31 mouse cellular contexts compared by ENCODE assay signal in genomic region chr7:43860411-43860810, GRCm38 (mm10). TPM values are rescaled to one million over a fixed set of nuclear protein-coding genes. Genes with fewer than 3 reads are reported as not detected.
DNase-seq lines count a peak whose midpoint lies in the region; ATAC-seq lines count a peak whose summit lies in the region.
"Had no signal": no experiment of that assay in that cellular context is flagged by ENCODE, and none has a peak within 500 bp of the region (broad histone marks: within the 10 kb centered on the region; RNA-seq: fewer than 3 reads in every experiment).

No protein-coding gene starts in this region.

- WGBS in heart, embryonic 10.5 days, result 82% methylated on average over 8 of the region's 8 CpGs
- WGBS in kidney, embryonic 15.5 days, result 49% methylated on average over 8 of the region's 8 CpGs

- H3K4me3 ChIP-seq in heart, embryonic 10.5 days, result no peak overlapping the region
- H3K4me3 ChIP-seq in kidney, embryonic 15.5 days (replicated peaks), result no peak overlapping the region
- H3K4me3 ChIP-seq: embryonic facial prominence, embryonic 12.5 days; forebrain, embryonic 13.5 days; heart, embryonic 12.5 days; limb, embryonic 13.5 days; liver, embryonic 12.5 days; midbrain, embryonic 10.5 days had no signal

- no peak overlapping the region for H3K27ac ChIP-seq in heart, embryonic 10.5 days
- H3K27ac ChIP-seq in kidney, embryonic 15.5 days, result no peak overlapping the region
- H3K27ac ChIP-seq: embryonic facial prominence, embryonic 12.5 days; forebrain, embryonic 13.5 days; limb, embryonic 13.5 days; liver, embryonic 12.5 days; midbrain, embryonic 10.5 days had no signal

- peak; percentile 54 for DNase-seq in heart, embryonic 10.5 days (ENCODE audit: low spot score)
- DNase-seq in heart, adult 8-10 months (ENCODE audit: low spot score), result no peak
- DNase-seq in kidney, adult 9 months, result no peak
- DNase-seq in R1 (ENCODE audit: low read depth, low spot score), result peak; percentile 49
- DNase-seq in retina, embryonic 14.5 days (ENCODE audit: low spot score), result peak; percentile 41
- DNase-seq in embryo, embryonic 10 days (ENCODE audit: low spot score), result no peak
- DNase-seq: adrenal gland, postnatal 36 days; cerebellum, adult 11-12 months; cerebellum, postnatal 10 days; heart, postnatal 10 days; kidney, adult 11 months; lung, adult 18-20 months; lung, postnatal 10 days; thymus, adult 2 months; thymus, postnatal 4 days had no signal

- H3K9ac ChIP-seq in kidney, embryonic 15.5 days, result no peak overlapping the region
- H3K9ac ChIP-seq: embryonic facial prominence, embryonic 12.5 days; forebrain, embryonic 13.5 days; heart, embryonic 12.5 days; limb, embryonic 13.5 days; liver, embryonic 12.5 days had no signal

- no peak overlapping the region for H3K4me2 ChIP-seq in kidney, embryonic 15.5 days
- H3K4me2 ChIP-seq: embryonic facial prominence, embryonic 12.5 days; forebrain, embryonic 13.5 days; heart, embryonic 12.5 days; limb, embryonic 13.5 days; liver, embryonic 12.5 days had no signal

- H3K9me3 ChIP-seq in heart, embryonic 10.5 days, result no peaks in the 10 kb centered on the region
- H3K9me3 ChIP-seq in kidney, embryonic 15.5 days (replicated peaks), result no peaks in the 10 kb centered on the region
- H3K9me3 ChIP-seq: embryonic facial prominence, embryonic 12.5 days; forebrain, embryonic 13.5 days; heart, embryonic 12.5 days; limb, embryonic 13.5 days; liver, embryonic 12.5 days had no signal

- no peaks in the 10 kb centered on the region for H3K4me1 ChIP-seq in heart, embryonic 10.5 days
- H3K4me1 ChIP-seq in kidney, embryonic 15.5 days, result peaks cover 5% of the 10 kb centered on the region
- H3K4me1 ChIP-seq: embryonic facial prominence, embryonic 12.5 days; forebrain, embryonic 13.5 days; heart, embryonic 12.5 days; limb, embryonic 13.5 days; liver, embryonic 12.5 days had no signal

- H3K27me3 ChIP-seq in heart, embryonic 10.5 days (ENCODE audit: insufficient read depth, poor library complexity, severe bottlenecking), result no peaks in the 10 kb centered on the region
- no peaks in the 10 kb centered on the region for H3K27me3 ChIP-seq in kidney, embryonic 15.5 days
- H3K27me3 ChIP-seq: embryonic facial prominence, embryonic 12.5 days; forebrain, embryonic 13.5 days; heart, embryonic 12.5 days; limb, embryonic 13.5 days; liver, embryonic 12.5 days had no signal

- ATAC-seq in kidney, embryonic 15.5 days (replicated peaks; ENCODE audit: low FRiP score), result peak; percentile 44; the same call in 1 of the 2 replicates
- ATAC-seq: forebrain, embryonic 13.5 days; liver, embryonic 12.5 days had no signal

- H3K36me3 ChIP-seq in heart, embryonic 10.5 days, result no peaks in the 10 kb centered on the region
- no peaks in the 10 kb centered on the region for H3K36me3 ChIP-seq in kidney, embryonic 15.5 days
- H3K36me3 ChIP-seq: embryonic facial prominence, embryonic 12.5 days; heart, embryonic 12.5 days; limb, embryonic 13.5 days; liver, embryonic 12.5 days; midbrain, embryonic 10.5 days had no signal

RNA-seq across cellular contexts. Expression of gene Klk5, which starts 18.6 kb away (rescaled TPM):
- polyA plus RNA-seq in heart, embryonic 10.5 days (2016; fragmentation: Nextera tagmentation; extraction: Ambion mirVana), result 0.14 TPM in 1 of 2 replicates, not detected in the other
- not detected for total RNA-seq in heart, adult 8-10 months (2022)
- polyA plus RNA-seq in kidney, embryonic 15.5 days (2015; fragmentation: Nextera tagmentation; extraction: Ambion mirVana), result not detected in 2 replicates
- total RNA-seq: adrenal gland, adult 18-20 months; adrenal gland, postnatal 36 days; ES-E14; gastrocnemius, adult 8-10 months; heart, postnatal 10 days; layer of hippocampus, adult 8-10 months; left cerebral cortex, postnatal 25 days had no signal
- polyA plus RNA-seq: cortical plate, adult 2 months; embryonic facial prominence, embryonic 12.5 days; forebrain, embryonic 13.5 days; gonadal fat pad, adult 2 months; heart, embryonic 12.5 days; liver, embryonic 12.5 days; midbrain, embryonic 10.5 days; spleen, adult 2 months; stomach, embryonic 14.5 days had no signal

RNA-seq across cellular contexts. Expression of gene Klk4, which starts 20.5 kb away (rescaled TPM):
- 0.10 TPM in 1 of 2 replicates, not detected in the other for polyA plus RNA-seq in heart, embryonic 10.5 days (2016; fragmentation: Nextera tagmentation; extraction: Ambion mirVana)
- not detected for total RNA-seq in heart, adult 8-10 months (2022)
- 0.12 TPM in 1 of 2 replicates, not detected in the other for polyA plus RNA-seq in kidney, embryonic 15.5 days (2015; fragmentation: Nextera tagmentation; extraction: Ambion mirVana)
- total RNA-seq: adrenal gland, adult 18-20 months; adrenal gland, postnatal 36 days; ES-E14; gastrocnemius, adult 8-10 months; heart, postnatal 10 days; layer of hippocampus, adult 8-10 months; left cerebral cortex, postnatal 25 days had no signal
- polyA plus RNA-seq: cortical plate, adult 2 months; forebrain, embryonic 13.5 days; gonadal fat pad, adult 2 months; liver, embryonic 12.5 days; midbrain, embryonic 10.5 days; spleen, adult 2 months; stomach, embryonic 14.5 days had no signal

RNA-seq across cellular contexts. Expression of gene Klk6, which starts 36.1 kb away (rescaled TPM):
- polyA plus RNA-seq in heart, embryonic 10.5 days (2016; fragmentation: Nextera tagmentation; extraction: Ambion mirVana), result not detected in 2 replicates
- total RNA-seq in heart, adult 8-10 months (2022), result not detected
- polyA plus RNA-seq in kidney, embryonic 15.5 days (2015; fragmentation: Nextera tagmentation; extraction: Ambion mirVana), result 0.18 TPM in 1 of 2 replicates, not detected in the other
- total RNA-seq: adrenal gland, adult 18-20 months; adrenal gland, postnatal 36 days; gastrocnemius, adult 8-10 months; heart, postnatal 10 days had no signal
- polyA plus RNA-seq: forebrain, embryonic 13.5 days; gonadal fat pad, adult 2 months; heart, embryonic 12.5 days; limb, embryonic 13.5 days; liver, embryonic 12.5 days; midbrain, embryonic 10.5 days; spleen, adult 2 months; stomach, embryonic 14.5 days had no signal

RNA-seq across cellular contexts. Expression of gene Klk7, which starts 49.3 kb away (rescaled TPM):
- not detected in 2 replicates for polyA plus RNA-seq in heart, embryonic 10.5 days (2016; fragmentation: Nextera tagmentation; extraction: Ambion mirVana)
- not detected for total RNA-seq in heart, adult 8-10 months (2022)
- polyA plus RNA-seq in kidney, embryonic 15.5 days (2015; fragmentation: Nextera tagmentation; extraction: Ambion mirVana), result 0.08 TPM in 1 of 2 replicates, not detected in the other
- total RNA-seq: adrenal gland, adult 18-20 months; adrenal gland, postnatal 36 days; gastrocnemius, adult 8-10 months; heart, postnatal 10 days; left cerebral cortex, postnatal 25 days had no signal
- polyA plus RNA-seq: cortical plate, adult 2 months; embryonic facial prominence, embryonic 12.5 days; forebrain, embryonic 13.5 days; gonadal fat pad, adult 2 months; limb, embryonic 13.5 days; liver, embryonic 12.5 days; midbrain, embryonic 10.5 days; spleen, adult 2 months; stomach, embryonic 14.5 days had no signal

Comparison
In these comparisons a context has a peak if more than half of its experiments do, and no peak if none do; other contexts are left out.
1. DNase-seq: peak in heart, embryonic 10.5 days (single experiment), R1 (single experiment) and retina, embryonic 14.5 days (single experiment); none in heart, adult 8-10 months (single experiment), kidney, adult 9 months (single experiment) and embryo, embryonic 10 days (single experiment).